Mouse (Mus musculus) urinary bladder, postnatal 36 days (tissue): ENCODE data around the gene Gm4491.
A peak's percentile ranks its signal among the peaks of the same experiment; 100 is the strongest.

ENCODE experiments used
- DNase-seq, 2 experiments: peaks; one replicate each; pipeline ENCODE4 v3.0.0; 2022; ENCODE audit warnings: low spot score in 2 of 2, mixed read lengths in 1 of 2

Gene Gm4491

GRCm38 (mm10) chr14:57084180-57084668 is 31.5 kb downstream of the Gm4491 start:
- peak; percentile 33 to 36 for DNase-seq

GRCm38 (mm10) chr14:57082863-57083262 is 32.8 kb downstream of the Gm4491 start:
- DNase-seq: no peak

GRCm38 (mm10) chr14:57075537-57075936 is 40.1 kb downstream of the Gm4491 start:
- peak in 1 of 2 experiments; percentile 34 for DNase-seq

GRCm38 (mm10) chr14:57069906-57070305 is 45.8 kb downstream of the Gm4491 start:
- peak in 1 of 2 experiments; percentile 43 for DNase-seq

- DNase-seq: no peak
Observed at GRCm38 (mm10) chr14:57066053-57066452, 49.6 kb downstream of the Gm4491 start.
